Mouse (Mus musculus): ENCODE results near the gene Zbtb41.

GRCm38 (mm10) chr1:139460807-139461206 lies 38.7 kb downstream of the Zbtb41 start:
- no peak for TF ChIP-seq CTCF (IDR thresholded peaks at IDR 0.05)
- no peak for TF ChIP-seq EP300 (IDR thresholded peaks at IDR 0.05)
